21 mouse cellular contexts compared by ENCODE assay signal in the genomic region with DNA sequence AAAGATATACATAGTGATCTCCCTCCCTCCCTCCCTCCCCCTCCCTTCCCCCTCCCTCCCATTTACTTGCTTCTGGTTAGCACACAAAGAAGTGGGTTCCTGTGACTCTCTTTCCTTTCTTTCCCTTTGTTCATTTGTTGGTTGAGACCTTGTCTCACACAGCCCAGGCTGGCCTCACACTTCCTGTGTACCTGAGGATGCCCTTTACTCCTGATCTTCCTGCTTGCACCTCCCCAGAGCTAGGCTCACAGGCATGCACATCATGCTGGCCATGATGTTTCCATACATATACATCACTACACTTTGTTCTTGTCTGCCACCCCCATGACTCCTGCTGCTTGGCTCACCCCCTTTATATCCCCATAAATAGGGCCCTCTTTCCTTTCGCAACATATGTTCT. TPM values are rescaled to one million over a fixed set of nuclear protein-coding genes. Genes with fewer than 3 reads are reported as not detected.
DNase-seq lines count a peak whose midpoint lies in the region; TF ChIP-seq lines count a peak whose summit lies in the region.
"Had no signal": no experiment of that assay in that cellular context is flagged by ENCODE, and none has a peak within 500 bp of the region (broad histone marks: within the 10 kb centered on the region; RNA-seq: fewer than 3 reads in every experiment).

No protein-coding gene starts in this region.

- no peak for TF ChIP-seq CTCF in thymus, adult 2 months (IDR thresholded peaks at IDR 0.05; ENCODE audit: borderline replicate concordance, control insufficient read depth, extremely low read depth, insufficient read depth, low read length, poor library complexity)

- H3K4me3 ChIP-seq in thymus, adult 2 months (ENCODE audit: control insufficient read depth, insufficient read depth, low read length) = no peak overlapping the region
- H3K4me3 ChIP-seq: embryonic facial prominence, embryonic 10.5 days; forebrain, embryonic 13.5 days; heart, adult 2 months; heart, embryonic 15.5 days; hindbrain, embryonic 15.5 days had no signal

- peak; percentile 40 for DNase-seq in thymus, adult 2 months
- no peak for DNase-seq in thymus, postnatal 4 days
- DNase-seq in brain, adult 2 months (ENCODE audit: low read depth, low spot score) = peak; percentile 24
- peak; percentile 61 for DNase-seq in thymus, postnatal 14 days
- DNase-seq in right cerebral cortex, postnatal 36 days (ENCODE audit: low spot score in 2 of 2) = no peak
- no peak for DNase-seq in heart, adult 18-20 months
- no peak for DNase-seq in frontal cortex, postnatal 36 days (ENCODE audit: low spot score in 2 of 2)
- DNase-seq: adrenal gland, adult 8-10 months; adrenal gland, postnatal 36 days; cerebellum, adult 18-20 months; cerebellum, postnatal 10 days; forebrain, postnatal 0 days; gastrocnemius, postnatal 10 days; heart, adult 2 months; heart, postnatal 14 days had no signal

- no peaks in the 10 kb centered on the region for H3K36me3 ChIP-seq in thymus, adult 2 months (ENCODE audit: control insufficient read depth, insufficient read depth, low read length)
- H3K36me3 ChIP-seq: embryonic facial prominence, embryonic 10.5 days; heart, embryonic 15.5 days; hindbrain, embryonic 15.5 days had no signal

- no peak for TF ChIP-seq POLR2A in thymus, adult 2 months (IDR thresholded peaks at IDR 0.05; ENCODE audit: control insufficient read depth, extremely low read depth, insufficient read depth, low read length, poor library complexity)

- WGBS in thymus, adult 2 months = 63% methylated on average over 1 of the region's 1 CpGs

- H3K27me3 ChIP-seq in thymus, adult 2 months (ENCODE audit: control insufficient read depth, insufficient read depth, low read length) = no peaks in the 10 kb centered on the region
- H3K27me3 ChIP-seq: CH12.LX; forebrain, embryonic 13.5 days; heart, embryonic 15.5 days; hindbrain, embryonic 15.5 days had no signal

- peaks cover 27% of the 10 kb centered on the region for H3K4me1 ChIP-seq in thymus, adult 2 months (replicated peaks; ENCODE audit: control insufficient read depth, insufficient read depth, low read length)
- H3K4me1 ChIP-seq: embryonic facial prominence, embryonic 10.5 days; forebrain, embryonic 13.5 days; heart, embryonic 15.5 days; hindbrain, embryonic 15.5 days had no signal

- H3K27ac ChIP-seq in thymus, adult 2 months (ENCODE audit: control insufficient read depth, insufficient read depth, low read length) = peak overlapping the region; percentile 71
- H3K27ac ChIP-seq: embryonic facial prominence, embryonic 10.5 days; forebrain, embryonic 13.5 days; heart, adult 2 months; heart, embryonic 15.5 days; hindbrain, embryonic 15.5 days had no signal

RNA-seq across cellular contexts. Expression of a gene that starts 21.6 kb away (rescaled TPM):
- 4.7 and 4.9 TPM in 2 replicates for polyA plus RNA-seq in thymus, adult 2 months (2012; rRNA removed)
- under 1 TPM; 0.15 to 0.49 TPM for total RNA-seq in heart, adult 18-20 months (2021)

RNA-seq across cellular contexts. Expression of a gene that starts 50.0 kb away (rescaled TPM):
- 1.2 and 1.3 TPM in 2 replicates for polyA plus RNA-seq in thymus, adult 2 months (2012; rRNA removed)
- under 1 TPM in 1 of 2 experiments, not detected in 1; 0.60 TPM for total RNA-seq in heart, adult 18-20 months (2021)
- total RNA-seq: hematopoietic stem cell, adult 5-6 weeks had no signal

Comparison
In these comparisons a context has a peak if more than half of its experiments do, and no peak if none do; other contexts are left out.
1. DNase-seq: peak in thymus, adult 2 months (single experiment), brain, adult 2 months (single experiment) and thymus, postnatal 14 days (single experiment); none in thymus, postnatal 4 days (single experiment), right cerebral cortex, postnatal 36 days (0 of 2), heart, adult 18-20 months (0 of 2) and frontal cortex, postnatal 36 days (0 of 2).